Mouse (Mus musculus) cerebellum, adult 2 months (tissue): Measurements from ENCODE around the gene Gm28230. TPM values are rescaled to one million over a fixed set of nuclear protein-coding genes. Genes with fewer than 3 reads are reported as not detected.

Experiments
- DNase-seq, 2 experiments: peaks; one replicate each; pipeline ENCODE4 v3.0.0; 2021
- H3K27ac ChIP-seq: fragments of 200-500 bp; 2 replicates; pipeline ENCODE4 v1.5.1; 2012; ENCODE audit warnings: low read length, control low read depth, inconsistent platforms; ENCODE audit not compliant: insufficient read depth
- H3K27me3 ChIP-seq: fragments of 200-500 bp; 2 replicates; pipeline ENCODE4 v1.6.1; 2012; ENCODE audit warnings: inconsistent platforms, mild to moderate bottlenecking, low read length, moderate library complexity; ENCODE audit not compliant: control insufficient read depth, insufficient read depth
- H3K4me1 ChIP-seq: fragments of 200-500 bp; 2 replicates; pipeline ENCODE4 v1.6.1; 2011; ENCODE audit warnings: low read length; ENCODE audit not compliant: control insufficient read depth, insufficient read depth
- H3K4me3 ChIP-seq: fragments of 200-500 bp; replicated peaks from 2 replicates; pipeline ENCODE3; 2011; ENCODE audit warnings: mild to moderate bottlenecking, low read depth, low read length, control low read depth; ENCODE audit not compliant: insufficient read depth
- CTCF ChIP-seq: fragments of 200-500 bp; IDR thresholded peaks from 2 replicates; pipeline ENCODE4 v1.5.1; 2011; ENCODE audit warnings: low read depth, mild to moderate bottlenecking, control low read depth, low read length, moderate library complexity, borderline replicate concordance; ENCODE audit not compliant: insufficient read depth
- POLR2A ChIP-seq: fragments of 200-500 bp; IDR thresholded peaks from 2 replicates; pipeline ENCODE4 v1.6.1; 2011; ENCODE audit warnings: low read length, control low read depth, borderline replicate concordance; ENCODE audit not compliant: insufficient read depth
- WGBS: fragments of 180-500 bp; shearing (Covaris S2); methylation state at CpG from one replicate; pipeline ENCODE4 v1.1.7; 2018; 5-methylcytosine and 5-hydroxymethylcytosine counted together
- polyA plus RNA-seq: library from polyadenylated mRNA; depleted of rRNA; stranded (reverse); fragments of >200 nt; gene quantifications from 2 replicates; pipeline ENCODE4 v1.2.3, GENCODE M21; 2012

Gene Gm28230
- polyA plus RNA-seq, 1 experiment: 0.16 TPM

- Histone ChIP-seq H3K27ac (no peak within 1 kb of the TSS), H3K4me1 (no peaks in the 10 kb centered on the region), H3K4me3 (no peak within 1 kb of the TSS), H3K27me3 (peaks cover 13% of the 10 kb centered on the region; the same call in 1 of the 2 replicates)
- WGBS: 3% methylated on average over 65 of the region's 65 CpGs
- TF ChIP-seq CTCF: no peak
- no peak for TF ChIP-seq POLR2A
- DNase-seq: no peak
Observed at GRCm38 (mm10) chr2:74711721-74712621, 14.6 kb upstream of the Gm28230 start, which contains the start of the genes Hoxd3 and Hoxd4. Hoxd3 (plus strand) TSS chr2:74711927. Hoxd4 (plus strand) TSS chr2:74711929.

- H3K27ac ChIP-seq: no peak overlapping the region
- H3K27me3 ChIP-seq: peaks cover 13% of the 10 kb centered on the region; the same call in 1 of the 2 replicates
- no peaks in the 10 kb centered on the region for H3K4me1 ChIP-seq
- 6% methylated on average over 19 of the region's 19 CpGs for WGBS
- no peak for DNase-seq
- TF ChIP-seq POLR2A (no peak), CTCF (no peak)
- H3K4me3 ChIP-seq: no peak overlapping the region
Observed at GRCm38 (mm10) chr2:74713239-74714150, 13.0 kb upstream of the Gm28230 start.

- H3K27me3 ChIP-seq: peaks cover 13% of the 10 kb centered on the region; the same call in 1 of the 2 replicates
- no peak for DNase-seq
- H3K4me3 ChIP-seq: no peak overlapping the region
- TF ChIP-seq POLR2A (no peak), CTCF (no peak)
- WGBS: 10% methylated on average over 18 of the region's 18 CpGs
- H3K4me1 ChIP-seq: no peaks in the 10 kb centered on the region
- H3K27ac ChIP-seq: no peak overlapping the region
Observed at GRCm38 (mm10) chr2:74714156-74714789, 12.3 kb upstream of the Gm28230 start.

GRCm38 (mm10) chr2:74714881-74715280 lies 11.6 kb upstream of the Gm28230 start:
- H3K27me3 ChIP-seq: peaks cover 13% of the 10 kb centered on the region; the same call in 1 of the 2 replicates
- DNase-seq: no peak
- no peaks in the 10 kb centered on the region for H3K4me1 ChIP-seq
- no peak for TF ChIP-seq CTCF
- no peak for TF ChIP-seq POLR2A
- WGBS: 3% methylated on average over 14 of the region's 14 CpGs
- H3K27ac ChIP-seq: no peak overlapping the region
- H3K4me3 ChIP-seq: no peak overlapping the region

GRCm38 (mm10) chr2:74715504-74716241 lies 10.9 kb upstream of the Gm28230 start:
- Histone ChIP-seq H3K4me3 (no peak overlapping the region), H3K27ac (no peak overlapping the region), H3K27me3 (peaks cover 13% of the 10 kb centered on the region; the same call in 1 of the 2 replicates), H3K4me1 (no peaks in the 10 kb centered on the region)
- TF ChIP-seq CTCF (peak; percentile 62), POLR2A (no peak)
- DNase-seq: peak; percentile 39 to 57
- WGBS: 4% methylated on average over 26 of the region's 26 CpGs

- Histone ChIP-seq H3K27me3 (peaks cover 4% of the 10 kb centered on the region; the same call in 1 of the 2 replicates), H3K4me3 (no peak overlapping the region), H3K27ac (no peak overlapping the region), H3K4me1 (no peaks in the 10 kb centered on the region)
- TF ChIP-seq CTCF (no peak), POLR2A (no peak)
- DNase-seq: no peak
- WGBS: 7% methylated on average over 2 of the region's 2 CpGs
Observed at GRCm38 (mm10) chr2:74720384-74720783, 6.1 kb upstream of the Gm28230 start.
